Mouse (Mus musculus): ENCODE data around the gene Btbd9.

DNA sequence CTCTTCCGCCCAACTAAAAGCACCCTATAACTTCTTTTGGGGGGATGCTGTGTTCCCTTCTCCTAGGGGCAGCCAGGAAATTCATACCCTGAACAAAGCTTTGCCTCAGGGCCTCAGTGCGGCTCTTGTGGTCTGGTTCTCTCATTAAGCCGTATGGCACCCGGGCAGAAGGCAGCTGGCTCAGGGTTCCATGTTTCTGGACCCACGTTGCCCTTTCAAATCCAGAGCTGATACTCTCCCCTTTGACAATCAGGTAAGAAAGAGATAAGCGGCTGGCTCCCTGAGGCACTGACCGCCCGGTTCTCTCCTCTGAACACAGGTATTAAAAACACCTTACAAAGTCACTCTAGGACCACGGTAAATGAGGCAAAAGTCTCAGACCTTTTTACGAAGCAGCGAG is 29.9 kb upstream of the Btbd9 start:
- no peak for TF ChIP-seq CTCF (IDR thresholded peaks at IDR 0.05; ENCODE audit: control insufficient read depth, insufficient read depth, insufficient read length)
- no peak for TF ChIP-seq MYOD1 (IDR thresholded peaks at IDR 0.05; ENCODE audit: control insufficient read depth, insufficient read length, low read depth)
- TF ChIP-seq MYOG (IDR thresholded peaks at IDR 0.05; ENCODE audit: control insufficient read depth, extremely low read depth, insufficient read length): no peak
- no peak for TF ChIP-seq USF1 (IDR thresholded peaks at IDR 0.05; ENCODE audit: low read depth)
- no peak for TF ChIP-seq MAX (IDR thresholded peaks at IDR 0.05)

Measured in C2C12 (cell line).